Mouse (Mus musculus) layer of hippocampus, postnatal 10 days (tissue): ENCODE results near the gene Mex3b. TPM values are rescaled to one million over a fixed set of nuclear protein-coding genes. Genes with fewer than 3 reads are reported as not detected.

Experiments used
- DNase-seq, 2 experiments: peaks; one replicate each; pipeline ENCODE4 v3.0.0; 2021; ENCODE audit warnings: low spot score in 2 of 2
- total RNA-seq, 2 experiments: library from RNA; stranded (reverse); gene quantifications; 2 replicates each; pipeline ENCODE4 v1.2.3; 2021

The Mex3b gene
- total RNA-seq, 2 experiments from 2014 or later: 32.7 to 35.2 TPM

DNA sequence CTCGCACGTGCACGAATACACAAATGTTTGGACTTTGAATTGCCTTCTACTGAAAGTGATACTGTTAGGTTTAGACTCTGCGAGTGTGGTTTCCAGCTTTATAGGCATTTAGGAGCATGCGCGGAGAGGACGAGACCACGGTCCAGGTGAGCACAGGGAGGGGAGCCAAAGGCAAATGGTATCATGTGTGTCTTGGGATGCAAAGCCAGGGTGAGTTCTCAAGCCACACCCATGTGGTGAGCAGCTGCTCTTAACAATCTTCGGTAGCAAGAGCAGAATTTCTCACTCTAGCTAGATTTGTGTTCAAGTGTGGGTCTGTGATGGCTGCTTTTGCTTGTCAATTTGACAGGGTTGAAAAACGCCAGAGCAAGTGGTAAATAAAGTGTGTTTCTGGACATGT, 44.4 kb downstream of the Mex3b start:
- DNase-seq: no peak

DNA sequence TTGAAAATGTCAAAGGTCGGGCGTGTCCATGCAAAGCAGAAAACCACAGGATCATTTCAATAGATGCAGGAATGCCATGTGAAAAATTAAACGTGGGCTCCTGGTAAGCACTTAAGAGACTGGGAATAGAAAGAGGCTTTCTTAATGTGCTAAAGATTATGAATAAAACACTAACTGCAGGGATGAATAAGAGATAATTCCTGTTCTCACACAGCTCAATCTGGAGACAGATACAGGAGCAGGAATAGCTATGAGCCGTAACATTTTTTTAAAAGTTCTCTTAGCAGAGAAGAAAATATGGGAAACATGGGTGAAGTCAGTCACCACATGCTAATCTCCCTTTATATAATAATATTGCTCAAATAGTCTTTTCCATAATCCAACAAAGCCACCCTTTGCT, 47.2 kb downstream of the Mex3b start:
- no peak for DNase-seq

Other genes with a start within 250 kb of the Mex3b start
- gene Saxo2, start 218.8 kb upstream of the Mex3b start, total RNA-seq: 10 to 100 TPM; 11.6 to 13.1 TPM
- gene Efl1, start 218.7 kb upstream of the Mex3b start, total RNA-seq: 10 to 100 TPM; 16.7 to 19.3 TPM